ENCODE assay signal across 14 mouse cellular contexts in the genomic region with DNA sequence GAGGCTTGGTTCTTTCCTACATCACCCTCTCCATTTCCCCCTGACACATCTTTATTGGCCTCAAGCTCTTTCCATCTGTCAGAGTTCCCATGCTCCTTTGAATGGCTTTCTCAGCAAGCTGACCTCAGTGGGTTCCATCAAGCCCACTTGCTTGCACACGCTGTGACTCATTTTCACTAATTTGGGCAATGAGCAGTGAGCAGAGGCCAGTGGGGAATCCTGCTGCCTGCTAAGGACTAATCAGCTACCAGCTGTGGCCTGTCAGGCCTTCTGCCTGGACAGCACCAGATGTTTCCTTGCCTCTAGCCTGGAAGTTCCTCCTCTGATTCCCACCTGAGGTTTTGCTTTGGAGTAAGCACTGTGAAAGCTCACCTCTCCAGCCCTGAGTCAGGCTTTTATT.
DNase-seq lines count a peak whose midpoint lies in the region; ATAC-seq and TF ChIP-seq lines count a peak whose summit lies in the region.
"Had no signal": no experiment of that assay in that cellular context is flagged by ENCODE, and none has a peak within 500 bp of the region (broad histone marks: within the 10 kb centered on the region; RNA-seq: fewer than 3 reads in every experiment).

No protein-coding gene starts in this region.

- H3K9ac ChIP-seq in heart, embryonic 12.5 days: no peak overlapping the region
- H3K9ac ChIP-seq in lung, embryonic 14.5 days: no peak overlapping the region
- H3K9ac ChIP-seq in lung, postnatal 0 days (replicated peaks; ENCODE audit: low read depth): no peak overlapping the region
- H3K9ac ChIP-seq in liver, embryonic 11.5 days (ENCODE audit: low read depth, low read length): no peak overlapping the region
- H3K9ac ChIP-seq: embryonic facial prominence, embryonic 13.5 days; limb, embryonic 15.5 days; lung, embryonic 15.5 days had no signal

- 37% methylated on average over 1 of the region's 1 CpGs for WGBS in heart, embryonic 12.5 days
- 32% methylated on average over 1 of the region's 1 CpGs for WGBS in lung, embryonic 14.5 days
- 57% methylated on average over 1 of the region's 1 CpGs for WGBS in lung, postnatal 0 days
- 37% methylated on average over 1 of the region's 1 CpGs for WGBS in liver, embryonic 11.5 days

- H3K9me3 ChIP-seq in heart, embryonic 12.5 days (replicated peaks): no peaks in the 10 kb centered on the region
- H3K9me3 ChIP-seq in lung, embryonic 14.5 days (ENCODE audit: low read depth, low read length): no peaks in the 10 kb centered on the region
- no peaks in the 10 kb centered on the region for H3K9me3 ChIP-seq in lung, postnatal 0 days (ENCODE audit: low read length)
- H3K9me3 ChIP-seq in liver, embryonic 11.5 days (ENCODE audit: control insufficient read depth, low read length): no peaks in the 10 kb centered on the region
- H3K9me3 ChIP-seq: embryonic facial prominence, embryonic 13.5 days; limb, embryonic 15.5 days; lung, embryonic 15.5 days had no signal

- no peaks in the 10 kb centered on the region for H3K4me1 ChIP-seq in heart, embryonic 12.5 days (replicated peaks)
- H3K4me1 ChIP-seq in lung, embryonic 14.5 days (ENCODE audit: insufficient read depth): no peaks in the 10 kb centered on the region
- H3K4me1 ChIP-seq in lung, postnatal 0 days (ENCODE audit: insufficient read depth, low read depth, low read length): no peaks in the 10 kb centered on the region
- no peaks in the 10 kb centered on the region for H3K4me1 ChIP-seq in liver, embryonic 11.5 days (replicated peaks; ENCODE audit: control insufficient read depth, insufficient read depth, low read length)
- H3K4me1 ChIP-seq: embryonic facial prominence, embryonic 13.5 days; limb, embryonic 15.5 days had no signal

- no peak for TF ChIP-seq CTCF in lung, embryonic 14.5 days (IDR thresholded peaks at IDR 0.05; ENCODE audit: low read depth)
- no peak for TF ChIP-seq CTCF in lung, postnatal 0 days (IDR thresholded peaks at IDR 0.05)

- no peaks in the 10 kb centered on the region for H3K36me3 ChIP-seq in heart, embryonic 12.5 days
- H3K36me3 ChIP-seq in lung, embryonic 14.5 days (ENCODE audit: insufficient read depth): no peaks in the 10 kb centered on the region
- H3K36me3 ChIP-seq in lung, postnatal 0 days (ENCODE audit: insufficient read depth, low read length): no peaks in the 10 kb centered on the region
- no peaks in the 10 kb centered on the region for H3K36me3 ChIP-seq in liver, embryonic 11.5 days (ENCODE audit: control insufficient read depth, insufficient read depth, low read length)
- H3K36me3 ChIP-seq: embryonic facial prominence, embryonic 13.5 days; limb, embryonic 15.5 days; lung, embryonic 15.5 days had no signal

- H3K27ac ChIP-seq in heart, embryonic 12.5 days (ENCODE audit: poor library complexity, severe bottlenecking): no peak overlapping the region
- no peak overlapping the region for H3K27ac ChIP-seq in lung, embryonic 14.5 days (ENCODE audit: low read depth)
- no peak overlapping the region for H3K27ac ChIP-seq in lung, postnatal 0 days (ENCODE audit: low read length)
- no peak overlapping the region for H3K27ac ChIP-seq in liver, embryonic 11.5 days (ENCODE audit: low read depth, low read length)
- H3K27ac ChIP-seq: embryonic facial prominence, embryonic 13.5 days; limb, embryonic 15.5 days; lung, embryonic 15.5 days had no signal

- peak; percentile 19 to 30 for DNase-seq in heart, adult 9 months (ENCODE audit: low spot score in 2 of 2)
- DNase-seq in lung, embryonic 14.5 days: peak; percentile 42
- DNase-seq in lung, postnatal 0 days (ENCODE audit: low spot score): no peak
- peak; percentile 33 for DNase-seq in brain, adult 2 months (ENCODE audit: low read depth, low spot score)
- peak; percentile 13 for DNase-seq in heart, postnatal 25 days (ENCODE audit: low spot score)
- no peak for DNase-seq in liver, embryonic 11.5 days (ENCODE audit: low spot score)
- DNase-seq in frontal cortex, adult 2 months (ENCODE audit: extremely low spot score in 1 of 2, low spot score in 1 of 2): no peak
- DNase-seq: cerebellum, adult 2 months; thymus, postnatal 36 days had no signal

- no peak overlapping the region for H3K4me3 ChIP-seq in heart, embryonic 12.5 days
- H3K4me3 ChIP-seq in lung, embryonic 14.5 days (ENCODE audit: low read depth, low read length): no peak overlapping the region
- no peak overlapping the region for H3K4me3 ChIP-seq in lung, postnatal 0 days (ENCODE audit: low read depth, low read length)
- H3K4me3 ChIP-seq in liver, embryonic 11.5 days (ENCODE audit: low read depth, low read length): no peak overlapping the region
- H3K4me3 ChIP-seq: embryonic facial prominence, embryonic 13.5 days; limb, embryonic 15.5 days; lung, embryonic 15.5 days had no signal

- ATAC-seq in heart, embryonic 12.5 days (ENCODE audit: insufficient number of reproducible peaks, low FRiP score): no peak
- ATAC-seq in lung, embryonic 14.5 days (ENCODE audit: insufficient read depth): no peak
- ATAC-seq in lung, postnatal 0 days: no peak
- ATAC-seq in liver, embryonic 11.5 days (replicated peaks; ENCODE audit: low FRiP score): no peak
- ATAC-seq: CD4-positive, CD25-positive, alpha-beta regulatory T cell, adult 4 months had no signal

- H3K4me2 ChIP-seq in heart, embryonic 12.5 days: no peak overlapping the region
- no peak overlapping the region for H3K4me2 ChIP-seq in lung, embryonic 14.5 days
- no peak overlapping the region for H3K4me2 ChIP-seq in lung, postnatal 0 days (replicated peaks; ENCODE audit: low read depth, low read length)
- no peak overlapping the region for H3K4me2 ChIP-seq in liver, embryonic 11.5 days
- H3K4me2 ChIP-seq: embryonic facial prominence, embryonic 13.5 days; limb, embryonic 15.5 days; lung, embryonic 15.5 days had no signal

- no peaks in the 10 kb centered on the region for H3K27me3 ChIP-seq in heart, embryonic 12.5 days (replicated peaks)
- H3K27me3 ChIP-seq in lung, embryonic 14.5 days (ENCODE audit: insufficient read depth, low read length): no peaks in the 10 kb centered on the region
- no peaks in the 10 kb centered on the region for H3K27me3 ChIP-seq in lung, postnatal 0 days (replicated peaks; ENCODE audit: insufficient read depth, low read length)
- no peaks in the 10 kb centered on the region for H3K27me3 ChIP-seq in liver, embryonic 11.5 days (replicated peaks; ENCODE audit: control insufficient read depth, insufficient read depth, low read length)
- H3K27me3 ChIP-seq: embryonic facial prominence, embryonic 13.5 days; limb, embryonic 15.5 days; lung, embryonic 15.5 days had no signal

- intact Hi-C loops in heart, postnatal 25 days (cut with DNase I): no loop called here

- TF ChIP-seq EP300 in lung, postnatal 0 days (IDR thresholded peaks at IDR 0.05): no peak

Comparison
In these comparisons a context has a peak if more than half of its experiments do, and no peak if none do; other contexts are left out.
1. DNase-seq: peak in heart, adult 9 months (2 of 2), lung, embryonic 14.5 days (single experiment), brain, adult 2 months (single experiment) and heart, postnatal 25 days (single experiment); none in lung, postnatal 0 days (single experiment), liver, embryonic 11.5 days (single experiment) and frontal cortex, adult 2 months (0 of 2).